Mouse (Mus musculus): Measurements from ENCODE around the gene Olfr978. TPM values are rescaled to one million over a fixed set of nuclear protein-coding genes. Genes with fewer than 3 reads are reported as not detected.
"Not testable (repeated sequence)": the region's sequence is repeated elsewhere in the genome, so short reads cannot be mapped to it uniquely, and the experiment has no call there.

The Olfr978 gene
- not detected for total RNA-seq (2018; cell fraction: chromatin; rRNA removed)
- not detected for total RNA-seq (2018; cell fraction: cytosol; rRNA removed)
- total RNA-seq (2018; cell fraction: nucleus; rRNA removed) = not detected
- polyA plus RNA-seq (2018) = not detected in 3 replicates

- H3K4me3 ChIP-seq (ENCODE audit: inconsistent target) = no peak within 1 kb of the TSS
- 87% methylated on average over 2 of the region's 2 CpGs for WGBS (ENCODE audit: missing documents)
- no peaks in the 10 kb centered on the region for H3K36me3 ChIP-seq (ENCODE audit: inconsistent target)
- no peaks in the 10 kb centered on the region for H3K79me2 ChIP-seq (ENCODE audit: inconsistent target)
- no peak within 1 kb of the TSS for H3K27ac ChIP-seq
Observed at GRCm38 (mm10) chr9:39991813-39992212, at the start of gene Olfr978. Gene Olfr978, plus strand, starts transcription at chr9:39992113.

GRCm38 (mm10) chr9:39951946-39952345 lies 40.0 kb upstream of the Olfr978 start, which contains the start of gene Olfr975:
Gene Olfr975, minus strand, starts transcription at chr9:39952046.
- no peaks in the 10 kb centered on the region for H3K36me3 ChIP-seq (ENCODE audit: inconsistent target)
- no peak within 1 kb of the TSS for H3K4me3 ChIP-seq (ENCODE audit: inconsistent target)
- no peak within 1 kb of the TSS for H3K27ac ChIP-seq
- H3K79me2 ChIP-seq (ENCODE audit: inconsistent target) = no peaks in the 10 kb centered on the region
- 45% methylated on average over 1 of the region's 1 CpGs for WGBS (ENCODE audit: missing documents)

- not testable (repeated sequence) for H3K79me2 ChIP-seq (ENCODE audit: inconsistent target); H3K27ac ChIP-seq; H3K36me3 ChIP-seq (ENCODE audit: inconsistent target); H3K4me3 ChIP-seq (ENCODE audit: inconsistent target)
- 67% methylated on average over 3 of the region's 9 CpGs for WGBS (ENCODE audit: missing documents)
Observed at GRCm38 (mm10) chr9:39961033-39961432, 30.9 kb upstream of the Olfr978 start, which contains the start of gene Olfr976. Gene Olfr976, minus strand, starts transcription at chr9:39961133.

GRCm38 (mm10) chr9:39976581-39977145 lies 15.2 kb upstream of the Olfr978 start:
- not testable (repeated sequence) for H3K4me3 ChIP-seq (ENCODE audit: inconsistent target); H3K36me3 ChIP-seq (ENCODE audit: inconsistent target); H3K27ac ChIP-seq; H3K79me2 ChIP-seq (ENCODE audit: inconsistent target)
- 100% methylated on average over 1 of the region's 1 CpGs for WGBS (ENCODE audit: missing documents)

- no peak within 1 kb of the TSS for H3K4me3 ChIP-seq (ENCODE audit: inconsistent target)
- no peaks in the 10 kb centered on the region for H3K79me2 ChIP-seq (ENCODE audit: inconsistent target)
- H3K36me3 ChIP-seq (ENCODE audit: inconsistent target) = no peaks in the 10 kb centered on the region
- 92% methylated on average over 1 of the region's 1 CpGs for WGBS (ENCODE audit: missing documents)
- no peak within 1 kb of the TSS for H3K27ac ChIP-seq
Observed at GRCm38 (mm10) chr9:40003365-40003764, 11.5 kb downstream of the Olfr978 start, which contains the start of gene Olfr979. Gene Olfr979, minus strand, starts transcription at chr9:40003465.

- Histone ChIP-seq H3K79me2 (ENCODE audit: inconsistent target) (no peaks in the 10 kb centered on the region), H3K27ac (no peak within 1 kb of the TSS), H3K4me3 (ENCODE audit: inconsistent target) (no peak within 1 kb of the TSS), H3K36me3 (ENCODE audit: inconsistent target) (no peaks in the 10 kb centered on the region)
- 87% methylated on average over 1 of the region's 1 CpGs for WGBS (ENCODE audit: missing documents)
Observed at GRCm38 (mm10) chr9:40009482-40009881, 17.6 kb downstream of the Olfr978 start, which contains the start of gene Olfr980. Gene Olfr980, minus strand, starts transcription at chr9:40009582.

- Histone ChIP-seq H3K79me2 (ENCODE audit: inconsistent target) (no peaks in the 10 kb centered on the region), H3K36me3 (ENCODE audit: inconsistent target) (no peaks in the 10 kb centered on the region), H3K27ac (no peak within 1 kb of the TSS), H3K4me3 (ENCODE audit: inconsistent target) (no peak within 1 kb of the TSS)
- 75% methylated on average over 2 of the region's 2 CpGs for WGBS (ENCODE audit: missing documents)
Observed at GRCm38 (mm10) chr9:40021164-40021563, 29.3 kb downstream of the Olfr978 start, which contains the start of gene Olfr981. Gene Olfr981, plus strand, starts transcription at chr9:40021464.

Other genes starting within 250 kb of the Olfr978 start
- gene Olfr967, start 245.9 kb upstream of the Olfr978 start, polyA plus RNA-seq (2018) = not detected in 3 replicates
- not detected in 3 replicates for gene Olfr968, start 208.9 kb upstream of the Olfr978 start, polyA plus RNA-seq (2018)
- gene Olfr969, start 201.2 kb upstream of the Olfr978 start, polyA plus RNA-seq (2018) = not detected in 3 replicates
- not detected in 3 replicates for gene Olfr970, start 183.3 kb upstream of the Olfr978 start, polyA plus RNA-seq (2018)
- gene Olfr971, start 155.2 kb upstream of the Olfr978 start, polyA plus RNA-seq (2018) = not detected in 3 replicates
- gene Olfr972, start 125.7 kb upstream of the Olfr978 start, polyA plus RNA-seq (2018) = not detected in 3 replicates
- gene Olfr229, start 84.8 kb upstream of the Olfr978 start, polyA plus RNA-seq (2018) = not detected in 3 replicates
- not detected in 3 replicates for gene Olfr974, start 54.6 kb upstream of the Olfr978 start, polyA plus RNA-seq (2018)
- not detected in 3 replicates for gene Olfr975, start 40.1 kb upstream of the Olfr978 start, polyA plus RNA-seq (2018)
- gene Olfr976, start 31.0 kb upstream of the Olfr978 start, polyA plus RNA-seq (2018) = not detected in 3 replicates
- gene Olfr979, start 11.4 kb downstream of the Olfr978 start, polyA plus RNA-seq (2018) = not detected in 3 replicates
- not detected in 3 replicates for gene Olfr980, start 17.5 kb downstream of the Olfr978 start, polyA plus RNA-seq (2018)
- gene Olfr981, start 29.4 kb downstream of the Olfr978 start, polyA plus RNA-seq (2018) = not detected in 3 replicates
- not detected in 3 replicates for gene Olfr982, start 81.7 kb downstream of the Olfr978 start, polyA plus RNA-seq (2018)
- not detected in 3 replicates for gene Olfr983, start 101.5 kb downstream of the Olfr978 start, polyA plus RNA-seq (2018)
- gene Olfr984, start 122.1 kb downstream of the Olfr978 start, polyA plus RNA-seq (2018) = not detected in 3 replicates
- not detected in 3 replicates for gene Olfr985, start 138.1 kb downstream of the Olfr978 start, polyA plus RNA-seq (2018)
- not detected in 3 replicates for gene Tmem225, start 156.0 kb downstream of the Olfr978 start, polyA plus RNA-seq (2018)
- not detected in 3 replicates for gene Olfr986, start 188.8 kb downstream of the Olfr978 start, polyA plus RNA-seq (2018)
- 3.4 to 4.8 TPM (median 4.1 TPM) in 3 replicates for gene Zfp202, start 200.2 kb downstream of the Olfr978 start, polyA plus RNA-seq (2018)

All from macrophage (primary cell).